Mouse (Mus musculus): ENCODE results near the gene Susd2.

DNA sequence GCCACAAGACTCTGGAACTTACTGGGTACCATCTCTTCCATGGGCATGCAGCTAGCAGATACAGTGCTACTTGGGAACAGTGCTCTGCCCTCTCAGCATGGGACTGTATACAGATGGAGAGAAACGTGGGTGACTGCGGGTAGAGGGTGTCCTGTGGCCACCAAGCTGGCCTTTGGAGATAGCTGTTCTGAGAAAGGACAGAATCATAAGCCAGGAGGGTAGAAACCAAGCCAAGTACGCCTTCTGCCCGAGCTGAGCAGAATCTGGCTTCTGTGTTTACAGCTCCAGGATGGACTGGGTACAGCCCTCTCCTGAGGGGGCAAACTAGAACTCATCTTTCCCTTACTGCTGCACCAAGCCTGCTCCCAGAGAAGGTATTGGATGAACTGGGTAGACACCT is 18.8 kb upstream of the Susd2 start:
- no peak for TF ChIP-seq EP300 (IDR thresholded peaks at IDR 0.05; ENCODE audit: low read depth)
- no peak for TF ChIP-seq CTCF (IDR thresholded peaks at IDR 0.05; ENCODE audit: low read depth)

Measured in liver, embryonic 14.5 days (tissue).